Mouse (Mus musculus): ENCODE results near the gene Ndufs7. TPM values are rescaled to one million over a fixed set of nuclear protein-coding genes. Genes with fewer than 3 reads are reported as not detected.
"Not testable (repeated sequence)": the region's sequence is repeated elsewhere in the genome, so short reads cannot be mapped to it uniquely, and the experiment has no call there.

Ndufs7 gene
- polyA plus RNA-seq, 1 experiment = 314 TPM

DNA sequence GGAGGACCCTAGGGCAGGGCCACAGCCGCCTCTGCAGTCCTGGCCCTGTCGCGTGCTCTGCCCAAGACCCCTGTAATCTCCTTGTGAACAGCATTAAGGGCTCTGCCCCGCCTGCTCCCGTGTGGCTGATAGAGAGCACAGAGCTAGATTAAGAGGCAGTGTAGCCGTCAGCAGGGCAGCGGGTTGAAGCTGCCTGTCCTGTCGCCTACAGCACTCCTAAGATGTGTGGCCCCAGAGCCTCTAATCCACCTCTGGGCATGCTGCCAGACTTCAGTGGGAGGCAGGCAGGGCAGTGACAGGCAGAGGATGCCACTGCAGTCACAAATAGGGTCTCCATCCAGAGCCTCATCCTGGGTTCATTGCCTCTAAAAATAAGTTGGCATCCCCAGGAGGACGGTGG, 6.8 kb upstream of the Ndufs7 start:
- no peak for TF ChIP-seq POLR2A (IDR thresholded peaks at IDR 0.05; ENCODE audit: low read depth, low read length)
- no peak for TF ChIP-seq CTCF (IDR thresholded peaks at IDR 0.05; ENCODE audit: extremely low read depth, insufficient read depth, insufficient read length, insufficient replicate concordance)
- peaks cover 29% of the 10 kb centered on the region for H3K36me3 ChIP-seq (ENCODE audit: control insufficient read depth, insufficient read depth, low read length)
- DNase-seq (ENCODE audit: low read depth in 1 of 2, low spot score in 2 of 2) = no peak
- no peaks in the 10 kb centered on the region for H3K4me1 ChIP-seq (ENCODE audit: control insufficient read depth, insufficient read depth, insufficient read length)
- H3K4me3 ChIP-seq (ENCODE audit: extremely low read depth, insufficient read depth, insufficient read length) = no peak overlapping the region
- no peak overlapping the region for H3K27ac ChIP-seq (ENCODE audit: insufficient read depth, low read length)
- no peaks in the 10 kb centered on the region for H3K27me3 ChIP-seq (ENCODE audit: control insufficient read depth, insufficient read depth, low read length)
- whole genome bisulfite sequencing = 90% methylated on average over 9 of the region's 9 CpGs

DNA sequence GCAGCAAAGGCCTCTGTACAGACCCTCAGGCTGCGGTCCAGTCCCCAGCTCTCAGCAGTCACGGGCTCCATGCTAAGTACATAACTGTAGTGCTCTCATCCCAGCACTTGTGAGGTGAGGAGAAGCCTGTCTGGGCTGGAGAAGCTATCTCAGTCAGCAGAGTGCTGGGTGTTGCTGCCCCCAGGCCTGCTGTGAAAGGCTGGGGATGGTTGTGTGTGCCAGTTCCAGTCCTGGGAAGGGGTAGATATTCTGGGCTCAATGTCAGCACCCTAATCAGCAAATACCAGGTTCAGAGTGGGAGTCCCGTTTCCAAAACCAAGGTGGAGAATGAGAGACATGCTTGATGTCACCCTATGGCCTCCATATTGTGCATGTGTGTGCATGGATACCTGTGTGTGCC, 6.3 kb upstream of the Ndufs7 start:
- no peaks in the 10 kb centered on the region for H3K4me1 ChIP-seq (ENCODE audit: control insufficient read depth, insufficient read depth, insufficient read length)
- TF ChIP-seq POLR2A (IDR thresholded peaks at IDR 0.05; ENCODE audit: low read depth, low read length) (no peak), CTCF (IDR thresholded peaks at IDR 0.05; ENCODE audit: extremely low read depth, insufficient read depth, insufficient read length, insufficient replicate concordance) (no peak)
- peaks cover 29% of the 10 kb centered on the region for H3K36me3 ChIP-seq (ENCODE audit: control insufficient read depth, insufficient read depth, low read length)
- no peaks in the 10 kb centered on the region for H3K27me3 ChIP-seq (ENCODE audit: control insufficient read depth, insufficient read depth, low read length)
- 90% methylated on average over 3 of the region's 3 CpGs for WGBS
- no peak overlapping the region for H3K4me3 ChIP-seq (ENCODE audit: extremely low read depth, insufficient read depth, insufficient read length)
- H3K27ac ChIP-seq (ENCODE audit: insufficient read depth, low read length) = no peak overlapping the region
- no peak for DNase-seq (ENCODE audit: low read depth in 1 of 2, low spot score in 2 of 2)

DNA sequence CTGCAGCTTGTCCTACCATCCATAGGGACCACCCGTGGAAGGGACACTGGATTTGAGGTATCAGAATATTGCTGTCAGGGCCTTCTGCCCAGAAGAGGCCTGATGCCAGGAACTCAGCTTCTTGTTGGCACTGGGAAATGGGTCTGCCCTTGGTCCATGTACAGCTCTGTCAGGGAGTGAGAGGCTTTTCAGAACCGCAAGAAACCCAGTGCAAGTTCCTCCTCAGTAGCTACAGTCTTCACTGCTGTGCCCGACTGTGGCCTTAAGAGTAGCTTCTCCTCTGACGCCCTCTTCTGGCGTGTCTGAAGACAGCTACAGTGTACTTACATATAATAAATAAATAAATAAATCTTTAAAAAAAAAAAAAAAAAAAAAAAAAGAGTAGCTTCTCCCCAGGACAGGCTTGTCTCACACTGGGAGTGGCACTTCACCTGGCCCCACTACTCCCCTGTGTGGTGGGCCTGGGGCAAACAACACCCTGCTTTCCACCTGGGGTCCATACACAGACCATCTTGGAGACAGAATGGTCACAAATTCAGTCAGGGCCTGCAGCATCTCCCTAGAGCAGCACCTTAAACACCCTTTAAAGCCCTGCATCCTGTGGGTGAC, 4.0 kb upstream of the Ndufs7 start:
- Histone ChIP-seq H3K4me3 (ENCODE audit: extremely low read depth, insufficient read depth, insufficient read length) (no peak overlapping the region), H3K27ac (ENCODE audit: insufficient read depth, low read length) (no peak overlapping the region), H3K4me1 (ENCODE audit: control insufficient read depth, insufficient read depth, insufficient read length) (peaks cover 2% of the 10 kb centered on the region; the same call in 1 of the 2 replicates), H3K36me3 (ENCODE audit: control insufficient read depth, insufficient read depth, low read length) (peaks cover 24% of the 10 kb centered on the region), H3K27me3 (ENCODE audit: control insufficient read depth, insufficient read depth, low read length) (no peaks in the 10 kb centered on the region)
- 41% methylated on average over 5 of the region's 5 CpGs for WGBS
- TF ChIP-seq CTCF (IDR thresholded peaks at IDR 0.05; ENCODE audit: extremely low read depth, insufficient read depth, insufficient read length, insufficient replicate concordance) (peak; percentile 13; the same call in 1 of the 2 replicates), POLR2A (IDR thresholded peaks at IDR 0.05; ENCODE audit: low read depth, low read length) (no peak)
- no peak for DNase-seq (ENCODE audit: low read depth in 1 of 2, low spot score in 2 of 2)

DNA sequence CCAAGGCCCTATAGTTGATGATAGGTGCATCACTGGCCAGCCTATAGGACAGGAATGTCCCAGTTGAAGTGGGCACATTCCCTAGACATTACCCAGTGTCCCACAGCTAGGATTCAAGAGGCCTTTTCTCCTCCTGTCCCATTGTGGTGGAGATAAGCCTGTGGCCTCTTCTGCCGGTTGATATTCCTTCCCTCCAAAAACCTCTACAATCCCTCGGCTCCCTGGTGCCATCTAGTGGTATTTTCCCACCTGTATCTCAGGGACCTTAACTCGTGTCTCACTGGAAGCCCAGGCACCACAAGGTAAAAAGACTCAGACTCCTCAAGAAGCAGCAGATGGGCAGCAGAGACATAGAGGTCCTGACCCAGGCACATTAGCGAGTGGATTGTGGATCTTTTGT, 3.3 kb upstream of the Ndufs7 start:
- H3K36me3 ChIP-seq (ENCODE audit: control insufficient read depth, insufficient read depth, low read length) = peaks cover 20% of the 10 kb centered on the region
- H3K4me3 ChIP-seq (ENCODE audit: extremely low read depth, insufficient read depth, insufficient read length) = no peak overlapping the region
- DNase-seq (ENCODE audit: low read depth in 1 of 2, low spot score in 2 of 2) = peak; percentile 59 to 71
- TF ChIP-seq POLR2A (IDR thresholded peaks at IDR 0.05; ENCODE audit: low read depth, low read length) (no peak), CTCF (IDR thresholded peaks at IDR 0.05; ENCODE audit: extremely low read depth, insufficient read depth, insufficient read length, insufficient replicate concordance) (peak; percentile 43; the same call in 1 of the 2 replicates)
- WGBS = 6% methylated on average over 4 of the region's 4 CpGs
- H3K27ac ChIP-seq (ENCODE audit: insufficient read depth, low read length) = no peak overlapping the region
- H3K27me3 ChIP-seq (ENCODE audit: control insufficient read depth, insufficient read depth, low read length) = no peaks in the 10 kb centered on the region
- peaks cover 4% of the 10 kb centered on the region; the same call in 1 of the 2 replicates for H3K4me1 ChIP-seq (ENCODE audit: control insufficient read depth, insufficient read depth, insufficient read length)

DNA sequence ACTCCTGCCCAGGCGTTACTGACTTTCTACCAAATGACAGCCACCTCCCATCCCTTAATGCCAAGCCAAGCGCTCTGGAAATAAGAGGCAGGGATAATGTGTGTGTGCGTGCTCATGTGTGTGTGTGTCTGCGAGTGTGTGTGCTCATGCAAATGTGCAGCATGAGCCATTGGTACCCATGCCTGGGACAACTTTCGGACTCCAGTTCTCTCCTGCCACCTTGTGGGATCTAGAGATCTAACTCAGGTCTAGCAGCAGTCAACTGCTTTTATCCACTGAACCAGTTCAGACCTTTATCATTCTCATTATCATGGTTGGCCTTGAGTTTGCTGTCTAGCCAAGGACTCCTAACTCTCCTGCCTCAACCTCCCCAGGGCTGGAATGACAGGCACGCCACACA, 1.1 kb upstream of the Ndufs7 start:
- Histone ChIP-seq H3K4me1 (ENCODE audit: control insufficient read depth, insufficient read depth, insufficient read length) (peaks cover 4% of the 10 kb centered on the region; the same call in 1 of the 2 replicates), H3K27me3 (ENCODE audit: control insufficient read depth, insufficient read depth, low read length) (no peaks in the 10 kb centered on the region), H3K36me3 (ENCODE audit: control insufficient read depth, insufficient read depth, low read length) (peaks cover 9% of the 10 kb centered on the region), H3K27ac (ENCODE audit: insufficient read depth, low read length) (no peak overlapping the region), H3K4me3 (ENCODE audit: extremely low read depth, insufficient read depth, insufficient read length) (no peak overlapping the region)
- TF ChIP-seq CTCF (IDR thresholded peaks at IDR 0.05; ENCODE audit: extremely low read depth, insufficient read depth, insufficient read length, insufficient replicate concordance) = no peak
- TF ChIP-seq POLR2A (IDR thresholded peaks at IDR 0.05; ENCODE audit: low read depth, low read length) = no peak
- 69% methylated on average over 6 of the region's 6 CpGs for WGBS
- no peak for DNase-seq (ENCODE audit: low read depth in 1 of 2, low spot score in 2 of 2)

DNA sequence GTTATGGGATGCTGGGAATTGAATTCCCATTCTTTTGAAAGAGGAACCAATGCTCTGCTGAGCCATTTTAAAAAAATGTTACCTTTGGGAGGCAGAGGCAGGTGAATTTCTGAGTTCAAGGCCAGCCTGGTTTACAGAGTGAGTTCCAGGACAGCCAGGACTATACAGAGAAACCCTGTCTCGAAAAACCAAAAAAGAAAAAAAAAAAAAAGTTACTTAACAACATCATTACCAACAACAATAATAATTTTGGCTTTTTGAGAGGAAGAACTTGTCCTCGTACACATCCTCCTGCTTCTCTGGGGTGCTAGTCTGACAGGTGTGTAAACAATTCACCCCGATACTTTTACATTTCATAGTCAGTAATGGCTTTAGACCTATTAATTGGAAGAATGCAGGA, 484 bp upstream of the Ndufs7 start:
- H3K27ac ChIP-seq (ENCODE audit: insufficient read depth, low read length); H3K4me1 ChIP-seq (ENCODE audit: control insufficient read depth, insufficient read depth, insufficient read length); H3K4me3 ChIP-seq (ENCODE audit: extremely low read depth, insufficient read depth, insufficient read length); H3K27me3 ChIP-seq (ENCODE audit: control insufficient read depth, insufficient read depth, low read length); DNase-seq (ENCODE audit: low read depth in 1 of 2, low spot score in 2 of 2); H3K36me3 ChIP-seq (ENCODE audit: control insufficient read depth, insufficient read depth, low read length): not testable (repeated sequence)
- WGBS = 24% methylated on average over 3 of the region's 3 CpGs

DNA sequence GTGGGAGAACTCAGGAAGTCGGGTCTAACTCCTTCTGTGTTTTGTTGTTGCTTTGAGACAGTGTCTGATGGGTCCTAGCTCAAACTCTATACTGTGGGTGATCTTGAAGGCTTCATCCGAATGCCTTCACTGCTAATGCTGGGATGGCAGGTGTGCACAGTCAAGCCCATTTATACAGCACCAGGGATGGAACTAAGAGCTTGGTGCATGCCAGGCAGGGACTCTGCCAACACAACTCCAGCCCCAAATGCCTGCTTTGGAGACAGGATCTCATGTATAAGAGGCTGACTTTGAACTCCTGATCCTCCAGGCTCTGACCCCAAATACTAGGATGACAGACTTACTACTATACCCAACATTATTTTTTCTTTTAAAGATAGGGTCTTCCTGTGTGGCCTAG, 1.1 kb downstream of the Ndufs7 start:
- DNase-seq (ENCODE audit: low read depth in 1 of 2, low spot score in 2 of 2) = no peak
- WGBS = 32% methylated on average over 2 of the region's 2 CpGs
- H3K36me3 ChIP-seq (ENCODE audit: control insufficient read depth, insufficient read depth, low read length) = peaks cover 14% of the 10 kb centered on the region
- TF ChIP-seq POLR2A (IDR thresholded peaks at IDR 0.05; ENCODE audit: low read depth, low read length) (no peak), CTCF (IDR thresholded peaks at IDR 0.05; ENCODE audit: extremely low read depth, insufficient read depth, insufficient read length, insufficient replicate concordance) (no peak)
- no peaks in the 10 kb centered on the region for H3K27me3 ChIP-seq (ENCODE audit: control insufficient read depth, insufficient read depth, low read length)
- peaks cover 4% of the 10 kb centered on the region; the same call in 1 of the 2 replicates for H3K4me1 ChIP-seq (ENCODE audit: control insufficient read depth, insufficient read depth, insufficient read length)
- peak overlapping the region; percentile 88 for H3K4me3 ChIP-seq (ENCODE audit: extremely low read depth, insufficient read depth, insufficient read length)
- no peak overlapping the region for H3K27ac ChIP-seq (ENCODE audit: insufficient read depth, low read length)

Data from spleen, adult 2 months (tissue).